18 mouse cellular contexts compared by ENCODE assay signal in the genomic region with DNA sequence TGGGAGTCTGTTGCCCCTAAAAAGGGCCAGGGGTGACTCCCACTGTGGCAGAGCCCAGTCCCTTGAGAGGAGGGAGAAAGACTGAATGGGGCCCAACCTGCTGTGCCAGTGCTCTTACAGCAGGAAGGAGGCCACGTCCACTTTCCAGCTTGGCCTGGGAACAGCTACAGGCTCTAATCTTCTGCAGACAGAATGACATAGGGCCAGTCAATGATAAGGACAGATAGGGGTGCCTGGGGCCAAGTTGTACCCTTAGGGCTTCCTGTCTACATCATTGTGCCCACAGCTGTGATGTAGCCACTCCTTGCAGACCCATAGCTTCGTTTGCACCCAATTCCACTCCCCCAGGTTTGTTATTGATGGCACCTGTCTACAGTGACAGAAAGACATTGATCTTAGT. TPM values are rescaled to one million over a fixed set of nuclear protein-coding genes. Genes with fewer than 3 reads are reported as not detected.
DNase-seq lines count a peak whose midpoint lies in the region; ATAC-seq lines count a peak whose summit lies in the region.
"Had no signal": no experiment of that assay in that cellular context is flagged by ENCODE, and none has a peak within 500 bp of the region (broad histone marks: within the 10 kb centered on the region; RNA-seq: fewer than 3 reads in every experiment).

No protein-coding gene starts in this region.

- H3K36me3 ChIP-seq in heart, embryonic 13.5 days, result no peaks in the 10 kb centered on the region
- H3K36me3 ChIP-seq in liver, embryonic 13.5 days, result peaks cover 10% of the 10 kb centered on the region; the same call in 1 of the 2 replicates
- no peaks in the 10 kb centered on the region for H3K36me3 ChIP-seq in stomach, embryonic 16.5 days (ENCODE audit: control insufficient read depth, insufficient read depth, low read length)
- H3K36me3 ChIP-seq: forebrain, embryonic 10.5 days; G1E had no signal

- peak overlapping the region; percentile 83; the same call in 1 of the 2 replicates for H3K4me2 ChIP-seq in heart, embryonic 13.5 days
- H3K4me2 ChIP-seq in liver, embryonic 13.5 days, result peak overlapping the region; percentile 91
- peak overlapping the region; percentile 67; the same call in 1 of the 2 replicates for H3K4me2 ChIP-seq in stomach, embryonic 16.5 days (ENCODE audit: low read depth, low read length)
- H3K4me2 ChIP-seq: hindbrain, embryonic 14.5 days had no signal

- peaks cover 35% of the 10 kb centered on the region for H3K27me3 ChIP-seq in heart, embryonic 13.5 days (replicated peaks)
- H3K27me3 ChIP-seq in liver, embryonic 13.5 days, result peaks cover 15% of the 10 kb centered on the region
- H3K27me3 ChIP-seq in stomach, embryonic 16.5 days (ENCODE audit: control insufficient read depth, insufficient read depth, low read length), result peaks cover 14% of the 10 kb centered on the region; the same call in 1 of the 2 replicates

- H3K4me3 ChIP-seq in heart, embryonic 13.5 days, result no peak overlapping the region
- peak overlapping the region; percentile 75 for H3K4me3 ChIP-seq in liver, embryonic 13.5 days (replicated peaks)
- peak overlapping the region; percentile 54; the same call in 1 of the 2 replicates for H3K4me3 ChIP-seq in stomach, embryonic 16.5 days (replicated peaks; ENCODE audit: low read length)
- H3K4me3 ChIP-seq: forebrain, embryonic 10.5 days had no signal

- intact Hi-C loops in left cerebral cortex, postnatal 4 days (cut with DNase I), result no loop called here

- WGBS in heart, embryonic 13.5 days, result 15% methylated on average over 2 of the region's 2 CpGs
- WGBS in liver, embryonic 13.5 days (ENCODE audit: insufficient replicate concordance), result 9% methylated on average over 2 of the region's 2 CpGs
- 40% methylated on average over 2 of the region's 2 CpGs for WGBS in stomach, embryonic 16.5 days

- no peak overlapping the region for H3K9ac ChIP-seq in heart, embryonic 13.5 days
- peak overlapping the region; percentile 84 for H3K9ac ChIP-seq in liver, embryonic 13.5 days
- H3K9ac ChIP-seq in stomach, embryonic 16.5 days (ENCODE audit: low read length), result no peak overlapping the region
- H3K9ac ChIP-seq: hindbrain, embryonic 14.5 days had no signal

- H3K9me3 ChIP-seq in heart, embryonic 13.5 days, result no peaks in the 10 kb centered on the region
- H3K9me3 ChIP-seq in liver, embryonic 13.5 days (replicated peaks), result no peaks in the 10 kb centered on the region
- H3K9me3 ChIP-seq in stomach, embryonic 16.5 days (replicated peaks; ENCODE audit: control insufficient read depth, low read length), result no peaks in the 10 kb centered on the region
- H3K9me3 ChIP-seq: forebrain, embryonic 10.5 days; G1E had no signal

- peaks cover 66% of the 10 kb centered on the region for H3K4me1 ChIP-seq in heart, embryonic 13.5 days
- H3K4me1 ChIP-seq in liver, embryonic 13.5 days (replicated peaks), result peaks cover 68% of the 10 kb centered on the region
- peaks cover 15% of the 10 kb centered on the region; the same call in 1 of the 2 replicates for H3K4me1 ChIP-seq in stomach, embryonic 16.5 days (ENCODE audit: control insufficient read depth, insufficient read depth, low read length)

- DNase-seq in heart, adult 18-20 months, result no peak
- DNase-seq in c-Kit-positive CD71-positive TER-119-negative erythroid progenitor cells, embryonic 14.5 days (ENCODE audit: low read depth), result peak; percentile 44
- peak; percentile 69 for DNase-seq in liver, embryonic 13.5 days
- no peak for DNase-seq in left cerebral cortex, postnatal 4 days
- no peak for DNase-seq in cerebellum, adult 9-11 months
- DNase-seq: adrenal gland, adult 8-10 months; cerebellum, postnatal 25 days; gastrocnemius, postnatal 25 days; lung, postnatal 14 days; midbrain, embryonic 14.5 days; thymus, postnatal 36 days had no signal

- 0 out of 2 replicates have a peak overlapping the region, but pooled peaks have one; percentile 0 for H3K27ac ChIP-seq in heart, embryonic 13.5 days (replicated peaks)
- peak overlapping the region; percentile 87 for H3K27ac ChIP-seq in liver, embryonic 13.5 days
- H3K27ac ChIP-seq in stomach, embryonic 16.5 days (ENCODE audit: low read length), result 0 out of 2 replicates have a peak overlapping the region, but pooled peaks have one; percentile 3
- H3K27ac ChIP-seq: forebrain, embryonic 10.5 days; hindbrain, embryonic 14.5 days had no signal

- no peak for ATAC-seq in heart, embryonic 13.5 days (ENCODE audit: extremely low read depth, insufficient number of reproducible peaks, low FRiP score, low TSS enrichment)
- ATAC-seq in liver, embryonic 13.5 days (ENCODE audit: low read depth), result peak; percentile 84
- no peak for ATAC-seq in stomach, embryonic 16.5 days (ENCODE audit: insufficient read depth, low FRiP score)

RNA-seq across cellular contexts. Expression of gene Fam83g, which starts 2.2 kb away (rescaled TPM):
- polyA plus RNA-seq in heart, embryonic 13.5 days (2015; fragmentation: Nextera tagmentation; extraction: Ambion mirVana), result 1.5 and 1.6 TPM in 2 replicates
- under 1 TPM; 0.25 to 0.33 TPM for total RNA-seq in heart, adult 18-20 months (2021)
- 5.4 and 5.5 TPM in 2 replicates for polyA plus RNA-seq in liver, embryonic 13.5 days (2015; fragmentation: Nextera tagmentation; extraction: Ambion mirVana)
- polyA plus RNA-seq in stomach, embryonic 16.5 days (2015; fragmentation: Nextera tagmentation; extraction: Ambion mirVana), result 6.1 and 6.6 TPM in 2 replicates
- under 1 TPM in 1 of 2 experiments, not detected in 1; 0.12 TPM for total RNA-seq in left cerebral cortex, postnatal 4 days (2021)
- polyA plus RNA-seq: G1E had no signal

RNA-seq across cellular contexts. Expression of gene Grap, which starts 33.1 kb away (rescaled TPM):
- polyA plus RNA-seq in heart, embryonic 13.5 days (2015; fragmentation: Nextera tagmentation; extraction: Ambion mirVana), result 10.5 and 11.2 TPM in 2 replicates
- 10 to 100 TPM; 12.1 to 13.5 TPM for total RNA-seq in heart, adult 18-20 months (2021)
- 4.8 and 5.0 TPM in 2 replicates for polyA plus RNA-seq in liver, embryonic 13.5 days (2015; fragmentation: Nextera tagmentation; extraction: Ambion mirVana)
- 8.6 and 9.2 TPM in 2 replicates for polyA plus RNA-seq in stomach, embryonic 16.5 days (2015; fragmentation: Nextera tagmentation; extraction: Ambion mirVana)
- total RNA-seq in left cerebral cortex, postnatal 4 days (2021), result 1 to 10 TPM; 5.8 to 6.1 TPM

RNA-seq across cellular contexts. Expression of gene Slc5a10, which starts 34.5 kb away (rescaled TPM):
- 0.07 TPM in 1 of 2 replicates, not detected in the other for polyA plus RNA-seq in heart, embryonic 13.5 days (2015; fragmentation: Nextera tagmentation; extraction: Ambion mirVana)
- not detected for total RNA-seq in heart, adult 18-20 months (2021)
- not detected in 2 replicates for polyA plus RNA-seq in liver, embryonic 13.5 days (2015; fragmentation: Nextera tagmentation; extraction: Ambion mirVana)
- not detected in 2 replicates for polyA plus RNA-seq in stomach, embryonic 16.5 days (2015; fragmentation: Nextera tagmentation; extraction: Ambion mirVana)
- under 1 TPM in 1 of 2 experiments, not detected in 1; 0.38 TPM for total RNA-seq in left cerebral cortex, postnatal 4 days (2021)
- total RNA-seq: G1E; gastrocnemius, postnatal 25 days had no signal
- polyA plus RNA-seq: embryonic facial prominence, embryonic 11.5 days; G1E; heart, postnatal 0 days; hindbrain, embryonic 14.5 days; midbrain, embryonic 14.5 days had no signal

Comparison
In these comparisons a context has a peak if more than half of its experiments do, and no peak if none do; other contexts are left out.
1. H3K27ac ChIP-seq: peak in every context shown above with its lines; median percentile 87 in liver, embryonic 13.5 days; 3 in stomach, embryonic 16.5 days; 0 in heart, embryonic 13.5 days.
2. DNase-seq: peak in c-Kit-positive CD71-positive TER-119-negative erythroid progenitor cells, embryonic 14.5 days (single experiment) and liver, embryonic 13.5 days (single experiment); none in heart, adult 18-20 months (0 of 2), left cerebral cortex, postnatal 4 days (single experiment) and cerebellum, adult 9-11 months (single experiment).
3. Peak in every context shown above with its lines, with median percentiles within 50 percentile points of each other: H3K4me2 ChIP-seq.